Mouse (Mus musculus) gastrocnemius, adult 8-10 months (tissue): ENCODE results near the gene Tnpo2. TPM values are rescaled to one million over a fixed set of nuclear protein-coding genes. Genes with fewer than 3 reads are reported as not detected.
"Not testable (repeated sequence)": the region's sequence is repeated elsewhere in the genome, so short reads cannot be mapped to it uniquely, and the experiment has no call there.

Experiments
- DNase-seq, 2 experiments: peaks; one replicate each; pipeline ENCODE4 v3.0.0; 2022; ENCODE audit warnings: low spot score in 2 of 2
- total RNA-seq, 4 experiments: library from RNA; stranded (reverse); gene quantifications; 2 replicates each; pipeline ENCODE4 v1.2.4; 2022

The Tnpo2 gene
- total RNA-seq, 4 experiments from 2014 or later: 28.3 to 38.4 (median 32.6) TPM

GRCm38 (mm10) chr8:85071514-85072281 is 35.0 kb downstream of the Tnpo2 start, which contains the start of gene Dhps:
Dhps (plus strand) TSS chr8:85071757.
- DNase-seq: peak; percentile 84 to 87

GRCm38 (mm10) chr8:85072364-85072929 is 35.7 kb downstream of the Tnpo2 start:
- DNase-seq: no peak

GRCm38 (mm10) chr8:85073041-85073612 is 36.4 kb downstream of the Tnpo2 start:
- no peak for DNase-seq

GRCm38 (mm10) chr8:85074167-85074566 is 37.5 kb downstream of the Tnpo2 start:
- DNase-seq: no peak

- no peak for DNase-seq
Measured at GRCm38 (mm10) chr8:85074617-85075016, 37.9 kb downstream of the Tnpo2 start.

GRCm38 (mm10) chr8:85076001-85076400 is 39.3 kb downstream of the Tnpo2 start:
- DNase-seq: no peak

GRCm38 (mm10) chr8:85076993-85077392 is 40.3 kb downstream of the Tnpo2 start:
- DNase-seq: peak; percentile 48 to 52

GRCm38 (mm10) chr8:85080214-85080531 is 43.5 kb downstream of the Tnpo2 start:
- no peak for DNase-seq

GRCm38 (mm10) chr8:85080532-85081215 is 44.0 kb downstream of the Tnpo2 start, which contains the start of gene Wdr83os:
Wdr83os (plus strand) TSS chr8:85080740.
- DNase-seq: no peak

GRCm38 (mm10) chr8:85081216-85081555 is 44.5 kb downstream of the Tnpo2 start, which contains the start of gene Wdr83:
Wdr83 (minus strand) TSS chr8:85081306.
- DNase-seq: no peak

- DNase-seq: not testable (repeated sequence)
Measured at GRCm38 (mm10) chr8:85082169-85082568, 45.5 kb downstream of the Tnpo2 start.

- peak; percentile 75 to 81 for DNase-seq
Measured at GRCm38 (mm10) chr8:85083108-85083813, 46.5 kb downstream of the Tnpo2 start, which contains the start of gene Man2b1. Man2b1 (plus strand) TSS chr8:85083270.

- DNase-seq: no peak
Measured at GRCm38 (mm10) chr8:85084633-85085032, 47.9 kb downstream of the Tnpo2 start.

- no peak for DNase-seq
Measured at GRCm38 (mm10) chr8:85086238-85086637, 49.5 kb downstream of the Tnpo2 start.

GRCm38 (mm10) chr8:85088771-85089170 is 52.1 kb downstream of the Tnpo2 start:
- DNase-seq: no peak

GRCm38 (mm10) chr8:85090856-85091255 is 54.1 kb downstream of the Tnpo2 start:
- DNase-seq: no peak

- DNase-seq: no peak
Measured at GRCm38 (mm10) chr8:85091526-85092090, 54.9 kb downstream of the Tnpo2 start.

GRCm38 (mm10) chr8:85095051-85095450 is 58.3 kb downstream of the Tnpo2 start:
- no peak for DNase-seq

- DNase-seq: no peak
Measured at GRCm38 (mm10) chr8:85095566-85095965, 58.9 kb downstream of the Tnpo2 start.

GRCm38 (mm10) chr8:85096196-85096595 is 59.5 kb downstream of the Tnpo2 start:
- DNase-seq: no peak

GRCm38 (mm10) chr8:85096850-85097249 is 60.1 kb downstream of the Tnpo2 start:
- no peak for DNase-seq
